Mouse (Mus musculus) layer of hippocampus, postnatal 10 days (tissue): ENCODE measurements at regions not wholly inside any gene's neighbourhood (a gene's known extent, or its start where the extent isn't known, plus 50 kb on each side); places are given as distances from the start of the nearest gene placed in this dataset.
A peak's percentile ranks its signal among the peaks of the same experiment; 100 is the strongest.
"Not testable (repeated sequence)": the region's sequence is repeated elsewhere in the genome, so short reads cannot be mapped to it uniquely, and the experiment has no call there.

Experiments used
- DNase-seq, 2 experiments: peaks; one replicate each; pipeline ENCODE4 v3.0.0; 2021; ENCODE audit warnings: low spot score in 2 of 2

DNA sequence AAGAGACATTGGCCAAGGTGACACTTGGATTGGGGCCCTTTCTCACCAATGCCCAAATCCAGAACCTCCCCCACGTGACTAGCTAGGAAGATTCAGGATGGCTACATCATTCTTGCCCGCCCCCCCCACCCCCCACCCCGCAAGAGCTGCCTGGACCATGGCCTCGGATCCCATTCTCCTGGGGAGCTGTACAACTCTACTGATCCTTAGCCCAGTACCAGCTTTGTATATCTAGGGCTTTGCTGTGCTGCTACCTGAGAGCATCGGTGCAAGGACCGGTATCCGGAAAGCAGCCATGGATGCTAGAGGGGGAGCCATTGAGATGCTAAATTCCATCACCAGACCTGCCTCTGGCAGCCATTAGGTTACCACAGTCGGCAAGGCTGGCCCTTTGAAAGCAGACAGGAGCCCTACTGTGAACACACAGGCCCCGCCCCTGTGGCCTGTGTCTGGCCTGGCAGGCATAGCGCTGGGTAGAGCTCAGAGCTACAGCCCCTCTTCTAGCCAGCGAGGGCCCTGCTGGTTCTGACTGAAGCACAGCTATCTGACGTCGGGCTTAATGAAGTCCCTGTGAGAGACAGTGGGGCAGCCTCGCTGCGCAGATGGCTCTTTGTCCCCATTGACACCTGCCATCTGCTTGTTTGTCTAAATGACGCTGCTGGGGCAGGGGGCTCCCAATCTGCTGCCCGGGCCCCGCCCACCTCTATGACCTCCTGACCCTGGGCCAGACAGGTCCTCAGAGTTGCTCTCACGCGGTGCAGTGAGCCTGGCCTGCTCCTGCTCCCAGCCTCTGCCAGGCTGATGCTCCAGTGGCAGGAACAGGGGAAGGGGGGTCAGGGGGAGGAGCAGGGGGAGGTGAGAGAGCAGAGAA lies 128.9 kb downstream of the Dll1 start:
- DNase-seq, result peak; percentile 20 to 46

DNA sequence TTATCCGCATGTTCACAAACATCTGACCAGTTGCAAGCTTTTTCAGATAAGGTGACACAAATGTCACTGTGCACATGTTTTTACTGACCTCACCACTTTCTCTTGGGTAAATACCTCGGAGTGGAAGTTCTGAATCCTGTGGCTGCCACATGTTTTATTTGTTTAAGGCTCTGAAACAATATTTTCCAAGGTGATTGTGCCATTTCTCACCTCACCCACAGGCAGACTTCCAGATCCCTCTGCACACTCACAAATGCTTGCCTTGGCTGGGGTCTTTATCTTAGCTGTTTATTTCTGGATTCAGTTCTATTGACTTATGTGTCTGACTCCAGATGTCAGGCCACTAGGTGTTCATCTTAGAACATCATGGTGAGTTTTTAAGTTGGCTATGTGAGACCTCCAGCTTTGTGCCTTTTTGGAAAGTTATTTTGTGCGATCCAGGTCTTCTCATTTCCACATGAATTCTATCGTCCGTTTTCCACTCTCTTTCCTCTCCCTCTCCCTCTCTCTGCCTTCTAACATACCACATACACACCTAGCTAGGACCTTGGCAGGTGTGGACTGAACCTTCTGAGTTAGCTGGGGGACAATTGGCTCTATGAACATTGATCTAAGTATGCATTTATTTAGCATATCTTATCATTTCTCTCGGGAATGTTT lies 133.6 kb downstream of the Dll1 start:
- DNase-seq, result no peak

DNA sequence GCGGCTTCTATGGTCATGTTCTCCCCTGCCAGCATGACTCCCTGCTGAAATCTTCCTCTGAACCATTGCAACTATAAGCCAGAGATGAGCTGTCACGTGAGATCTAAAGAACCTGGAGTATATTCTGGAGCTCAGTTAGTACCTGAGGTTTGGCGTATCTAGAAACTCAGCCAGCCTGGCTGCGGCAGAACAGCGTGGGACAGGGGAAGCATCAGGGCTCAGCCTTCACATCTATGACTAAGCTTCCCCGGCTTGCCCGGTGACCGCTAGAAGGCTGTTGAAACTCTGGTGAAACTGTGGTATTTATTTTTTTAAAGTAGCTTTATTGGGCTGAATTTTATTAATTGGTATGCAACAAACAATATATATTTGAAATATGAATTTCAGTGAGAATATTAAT lies 134.3 kb downstream of the Dll1 start:
- no peak for DNase-seq

DNA sequence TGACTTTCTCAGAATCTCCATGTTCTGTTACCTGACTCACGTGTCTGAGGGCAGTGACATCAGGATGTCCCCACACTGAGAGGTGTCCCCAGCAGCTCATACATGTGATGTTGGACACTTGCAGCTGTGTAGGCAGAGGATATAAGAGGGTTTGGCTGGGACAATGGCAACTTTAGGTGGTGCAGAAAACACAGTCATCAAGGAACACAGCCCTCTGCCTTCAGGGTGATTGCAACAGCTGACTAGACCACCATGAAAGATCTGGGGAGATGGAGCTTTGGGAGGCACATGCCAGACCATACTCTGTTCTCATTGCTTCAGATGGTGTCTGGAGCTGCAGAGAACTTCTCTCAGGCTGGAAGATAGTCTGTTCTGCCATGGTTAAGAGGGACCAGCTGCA lies 135.2 kb downstream of the Dll1 start:
- no peak for DNase-seq

DNA sequence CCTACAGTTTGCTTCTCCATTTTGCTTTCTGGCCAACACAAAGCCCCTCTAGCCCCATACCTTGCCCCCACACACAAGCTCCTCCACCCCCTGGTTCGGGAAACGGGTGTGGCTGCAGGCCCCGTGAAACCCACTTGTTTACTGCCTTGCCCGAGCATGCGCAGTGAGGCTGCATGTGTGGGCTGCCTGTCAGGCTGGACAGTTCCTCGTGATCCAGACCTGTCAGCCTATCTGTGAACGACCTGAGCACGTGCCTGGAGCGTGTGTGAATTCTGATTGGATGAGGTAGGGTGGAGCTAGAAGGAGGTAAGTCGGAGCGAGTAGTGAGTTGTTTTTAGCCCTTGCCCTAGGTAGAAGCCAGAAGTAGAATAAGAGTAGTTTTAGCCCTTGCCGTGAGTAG lies 136.0 kb downstream of the Dll1 start:
- DNase-seq, result not testable (repeated sequence)

DNA sequence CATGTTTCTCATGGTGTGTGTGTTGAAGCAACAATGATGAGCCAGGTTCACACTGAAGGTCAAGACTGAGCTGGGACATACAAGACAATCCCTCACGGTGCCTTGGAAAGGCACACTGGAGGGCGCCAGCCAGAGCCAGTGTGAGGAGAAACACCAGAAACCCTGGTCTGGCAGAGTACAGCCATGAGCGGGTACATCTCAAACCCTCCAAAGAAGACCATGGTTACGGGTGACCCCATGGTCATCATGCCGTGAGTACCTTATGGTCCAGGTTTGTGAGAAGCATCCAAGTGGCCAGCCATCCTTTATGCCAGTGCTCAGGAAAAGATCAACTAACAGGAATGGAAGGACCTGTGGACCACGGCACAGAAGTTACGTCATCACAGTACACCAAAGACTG lies 136.7 kb downstream of the Dll1 start:
- no peak for DNase-seq

DNA sequence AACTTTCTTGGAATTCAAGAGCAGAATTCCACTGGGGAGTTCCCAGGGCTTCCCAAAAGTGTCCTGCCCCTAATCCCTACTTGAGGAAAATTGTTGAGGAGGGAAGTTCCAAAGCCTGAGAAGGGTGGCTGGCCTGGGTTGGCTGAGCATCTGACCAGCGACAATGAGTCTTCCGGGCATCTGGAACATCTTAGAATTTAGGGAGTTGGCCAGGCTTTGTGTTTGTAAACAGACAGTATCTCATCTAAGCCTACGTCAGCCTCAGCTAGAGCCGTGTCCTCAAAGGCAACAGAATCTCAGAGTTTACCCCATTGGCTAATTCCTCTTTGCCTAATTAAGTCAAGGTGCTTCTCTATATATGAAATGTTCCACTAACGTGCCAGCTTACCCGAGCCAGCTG lies 141.6 kb downstream of the Dll1 start:
- DNase-seq, result no peak

DNA sequence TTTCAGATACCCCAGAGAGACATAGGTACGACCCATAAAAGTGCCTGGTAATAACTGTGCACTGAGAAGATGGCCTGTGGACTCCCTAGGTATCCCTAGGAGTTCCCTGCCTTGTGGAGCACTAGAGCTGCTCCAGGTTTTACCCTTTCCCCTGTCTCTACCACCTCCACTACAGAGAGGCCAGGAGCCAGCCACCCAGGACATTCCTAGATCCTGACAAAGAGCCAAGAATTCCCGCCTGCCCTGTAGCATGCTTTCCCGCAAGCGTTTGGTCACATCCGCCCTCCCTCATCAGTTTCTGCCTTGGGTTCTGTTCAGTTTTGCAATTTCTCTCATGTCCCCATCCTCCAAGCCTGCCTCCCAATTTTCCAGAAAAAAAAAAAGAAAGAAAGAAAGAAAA lies 145.5 kb downstream of the Dll1 start:
- DNase-seq, result no peak

DNA sequence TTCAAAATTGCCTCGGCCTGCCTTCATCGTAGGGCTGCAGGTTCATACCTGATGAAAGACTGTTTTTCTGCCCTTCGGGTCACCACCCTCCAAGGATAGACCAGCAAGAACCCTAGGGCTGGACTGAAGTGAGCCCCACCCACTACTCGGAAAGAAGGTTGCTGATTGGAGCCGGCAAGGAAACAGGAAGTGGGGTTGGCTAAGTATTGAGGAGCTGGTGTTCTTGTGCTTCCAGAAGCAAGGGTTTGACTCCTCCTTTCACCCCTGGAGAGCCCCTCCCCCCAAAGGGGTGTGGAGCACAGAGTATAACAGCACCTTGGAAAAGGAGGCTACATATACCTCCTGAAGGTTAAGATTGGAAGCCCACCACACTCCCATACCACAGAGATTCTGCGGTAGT lies 147.5 kb downstream of the Dll1 start:
- no peak for DNase-seq

DNA sequence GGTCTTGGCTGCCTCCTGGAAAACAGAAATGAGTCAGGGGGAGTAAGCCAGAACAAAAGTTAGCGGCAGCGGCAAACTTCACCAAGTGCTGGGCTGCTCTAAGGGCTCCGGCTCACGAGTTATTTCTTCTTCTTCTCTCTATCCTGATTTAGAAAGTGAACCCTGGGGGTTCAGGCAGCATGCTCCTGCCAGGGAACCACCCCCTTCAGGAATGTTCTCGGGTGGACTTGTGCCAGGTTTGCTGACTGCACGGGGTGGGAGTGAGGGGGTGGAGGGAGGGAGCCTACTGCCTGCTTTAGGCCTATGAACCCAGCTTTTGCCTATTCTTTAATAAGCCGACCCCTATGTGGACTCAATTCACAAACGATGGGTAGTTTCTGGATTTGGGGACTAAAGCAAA lies 148.6 kb downstream of the Dll1 start:
- DNase-seq, result no peak

DNA sequence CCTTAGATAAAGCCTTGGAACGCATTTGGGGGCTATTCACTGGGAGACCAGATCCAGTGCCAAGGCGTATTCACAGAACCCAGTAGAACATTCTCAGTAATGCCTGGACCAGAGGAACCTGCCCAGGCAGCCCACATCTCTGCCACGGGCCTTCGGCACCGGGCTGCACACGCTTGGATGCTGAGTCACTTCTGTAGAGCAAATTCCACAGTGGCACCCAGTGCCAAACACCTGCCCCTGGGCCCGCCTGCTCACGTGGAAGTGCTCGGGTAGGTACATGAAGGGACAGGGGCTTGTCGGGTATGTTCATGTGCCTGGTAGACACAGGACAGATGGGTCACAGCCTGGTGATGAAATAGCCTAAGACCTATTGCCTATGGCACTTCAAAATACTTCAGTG lies 152.8 kb downstream of the Dll1 start:
- no peak for DNase-seq

DNA sequence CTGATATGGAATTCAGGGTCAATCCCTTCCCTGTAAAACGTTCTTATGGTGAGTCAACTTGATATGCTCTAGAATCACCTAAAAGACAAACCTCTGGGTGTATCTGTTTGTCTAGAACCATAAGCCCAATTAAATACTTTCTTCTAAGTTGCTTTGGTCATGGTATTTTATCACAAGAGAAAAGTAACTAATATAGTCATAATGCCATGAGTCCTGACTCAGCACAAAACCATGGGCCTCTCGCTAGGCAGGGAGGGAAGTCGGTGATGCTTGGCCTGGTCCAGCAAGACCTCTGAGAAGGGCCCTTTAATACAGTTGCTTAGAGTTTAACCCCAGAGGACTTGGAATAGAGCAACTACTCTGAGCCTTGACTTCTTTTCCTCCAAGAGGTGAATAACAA lies 153.7 kb downstream of the Dll1 start:
- no peak for DNase-seq

DNA sequence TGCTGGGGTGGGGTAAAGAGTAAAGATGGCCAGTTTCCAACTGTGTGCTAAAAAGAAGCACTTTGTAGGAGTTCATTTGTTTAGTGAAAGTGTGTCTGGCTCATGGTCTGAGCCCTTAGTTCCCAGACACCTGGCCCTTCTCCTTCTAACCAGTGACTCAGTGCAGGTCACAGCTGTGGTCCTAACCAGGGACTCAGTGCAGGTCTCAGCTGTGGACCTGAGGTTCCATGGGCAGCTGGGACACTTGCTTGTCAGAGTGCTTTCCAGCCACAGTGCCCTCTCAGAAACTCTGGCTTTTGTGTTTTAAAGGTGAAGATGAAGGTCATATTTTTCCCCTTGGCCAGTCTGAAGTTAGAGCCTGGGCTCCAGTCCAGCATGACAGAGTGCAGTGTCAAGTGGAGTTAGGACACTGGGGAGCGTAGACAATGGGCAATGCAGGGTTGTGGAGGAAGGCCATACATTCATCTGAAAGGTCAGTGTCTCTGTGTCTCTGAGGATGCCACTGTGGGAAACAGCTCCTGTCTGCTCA lies 162.5 kb downstream of the Dll1 start:
- DNase-seq, result no peak

DNA sequence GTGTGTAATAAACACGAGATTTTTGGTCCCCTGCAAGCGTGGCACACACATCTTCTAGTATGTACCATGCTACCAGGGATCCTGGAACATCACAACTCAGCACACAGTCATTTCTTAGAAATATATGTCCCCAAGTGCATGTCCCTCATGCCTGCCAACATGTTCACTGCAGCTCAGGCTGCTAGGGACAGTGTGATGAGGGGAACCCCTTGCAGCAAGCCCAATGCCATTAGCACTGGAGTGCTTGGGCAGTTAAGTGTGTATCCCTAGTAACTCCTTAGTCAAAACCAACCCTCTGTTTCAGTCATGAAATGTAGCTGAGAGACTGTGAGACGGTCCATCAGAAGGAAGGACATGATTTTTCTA lies 167.5 kb upstream of the Gm3448 start:
- no peak for DNase-seq

DNA sequence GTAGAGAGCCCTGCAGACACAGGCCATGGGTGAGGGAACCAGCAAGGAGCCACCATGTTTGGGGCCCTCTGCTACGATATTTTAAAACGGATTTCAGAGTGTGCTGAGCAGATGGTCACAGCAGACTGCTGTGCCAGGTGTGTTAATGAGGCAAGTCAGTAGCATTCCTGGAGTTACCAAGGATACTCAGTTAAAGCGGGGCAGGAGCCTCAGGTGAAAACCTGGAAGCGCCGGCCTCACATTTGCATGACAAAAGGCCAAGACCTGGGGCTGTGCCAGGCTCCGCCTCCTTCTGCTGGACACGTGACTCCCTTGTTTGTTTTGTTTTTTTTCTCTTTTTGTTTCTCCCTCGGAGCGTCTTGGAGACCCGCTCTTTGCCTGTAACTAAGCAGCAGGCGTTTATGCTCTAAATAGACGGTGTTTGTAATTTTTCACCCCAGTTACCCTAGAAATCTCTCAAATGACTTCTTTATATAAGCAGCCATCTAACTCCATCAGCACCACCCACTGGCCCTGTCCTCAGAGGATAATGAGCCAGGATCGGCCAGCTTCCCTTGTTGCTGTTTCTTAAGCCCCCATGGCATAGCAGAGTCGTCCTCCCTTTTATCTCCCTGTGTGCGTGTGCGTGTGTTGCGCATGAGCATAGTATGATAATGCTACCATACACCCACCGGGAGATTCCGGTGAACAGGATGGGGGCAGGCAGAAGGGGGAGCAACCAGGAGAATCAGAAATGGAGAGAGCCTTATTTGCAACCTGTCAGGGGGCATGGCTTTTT lies 166.9 kb upstream of the Gm3448 start:
- peak; percentile 82 to 86 for DNase-seq

DNA sequence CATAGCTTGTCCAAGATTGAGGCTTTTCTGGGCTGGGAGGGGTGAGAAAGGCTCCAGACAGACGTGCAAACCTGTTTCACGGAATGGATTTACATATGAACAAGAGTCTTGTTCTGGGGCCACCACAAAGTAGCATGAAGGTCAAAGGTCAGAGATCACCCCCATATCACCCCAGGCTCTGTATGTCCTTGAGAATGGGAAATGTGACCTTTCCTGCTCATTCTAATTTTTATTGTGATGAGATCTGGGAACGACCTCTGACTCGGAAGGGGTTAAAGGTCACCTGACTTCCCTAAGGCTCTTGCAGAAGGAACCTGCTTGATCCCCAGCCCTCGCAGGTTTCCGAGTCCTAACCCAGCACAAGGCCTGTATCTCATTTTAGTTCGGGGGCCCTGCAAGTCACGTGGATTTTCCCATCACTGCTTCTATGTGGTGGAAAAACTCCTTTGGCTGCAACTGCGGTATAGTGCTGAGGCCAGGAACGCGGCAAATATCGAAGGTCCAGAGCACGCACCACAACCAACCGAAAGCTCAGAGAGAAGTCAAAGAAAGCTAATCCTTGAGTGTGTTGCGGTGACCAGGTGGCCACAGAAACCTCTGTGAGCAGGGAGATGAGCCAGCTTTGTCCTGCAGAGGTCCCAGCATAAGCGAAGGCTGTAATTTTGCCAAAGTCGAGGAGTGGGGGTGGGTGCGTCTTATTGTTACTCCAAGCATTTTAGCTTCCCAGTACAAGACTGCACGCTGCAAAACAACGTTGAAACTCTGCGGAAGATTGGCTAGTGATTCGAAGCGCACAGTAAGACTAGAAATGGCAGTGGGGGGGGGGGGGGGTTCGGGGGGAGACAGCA lies 166.1 kb upstream of the Gm3448 start:
- peak in 1 of 2 experiments; percentile 55 for DNase-seq

DNA sequence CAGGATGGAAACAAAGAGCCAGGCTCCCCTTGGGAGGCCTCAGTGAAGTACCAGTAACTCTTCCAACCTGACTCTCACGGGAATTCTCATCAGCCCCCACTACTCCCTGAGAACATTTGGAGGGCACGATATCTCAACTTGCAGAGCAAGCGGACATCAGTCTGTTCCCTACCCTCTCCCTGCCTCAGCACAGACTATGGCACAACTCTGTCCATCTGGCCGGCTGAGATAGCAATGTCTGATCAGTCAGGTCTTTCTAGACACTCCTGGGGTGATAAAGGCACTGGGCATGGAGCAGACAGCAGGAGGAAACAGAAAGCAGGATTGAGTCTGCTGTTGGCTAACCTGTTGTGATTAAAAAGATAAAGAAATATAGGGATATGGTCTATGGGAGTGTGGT lies 164.5 kb upstream of the Gm3448 start:
- no peak for DNase-seq

DNA sequence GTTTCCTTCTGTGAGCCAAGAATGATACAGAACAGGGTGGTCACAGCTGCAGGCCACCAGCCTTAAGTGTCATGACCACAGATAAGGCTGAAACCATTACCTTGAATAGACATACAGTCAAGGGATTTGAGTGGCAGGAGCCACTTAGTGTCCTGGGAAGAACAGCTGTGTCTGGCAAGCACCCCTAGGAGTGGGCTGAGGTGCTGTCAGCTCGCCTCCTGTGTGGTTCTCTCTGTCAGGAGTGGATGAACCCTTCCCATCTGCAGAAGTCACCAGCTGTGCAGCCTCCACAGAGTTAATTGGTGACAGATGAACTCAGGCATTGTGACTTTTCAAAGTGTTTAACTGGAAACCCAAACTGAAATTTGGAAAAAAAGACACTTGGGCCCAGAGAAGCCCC lies 163.2 kb upstream of the Gm3448 start:
- DNase-seq, result no peak

DNA sequence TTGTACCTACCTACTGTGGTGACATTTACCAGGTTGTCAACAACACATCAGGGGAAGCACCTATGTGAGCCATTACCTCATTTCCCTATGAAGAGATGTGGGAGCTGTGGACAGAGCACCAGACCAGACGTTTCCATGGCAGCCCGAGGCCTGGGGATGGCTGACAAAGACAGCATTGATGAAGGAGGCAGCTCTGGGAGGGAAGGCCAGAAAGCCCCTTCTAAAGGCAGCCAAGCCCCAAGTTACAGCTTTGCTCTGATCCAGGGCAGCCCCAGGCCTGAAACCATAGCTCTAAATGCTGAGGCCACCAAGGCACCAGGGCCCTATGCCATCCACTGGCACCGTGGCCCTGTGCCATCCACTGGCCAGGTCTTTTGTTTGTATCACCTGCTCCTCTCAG lies 157.9 kb upstream of the Gm3448 start:
- DNase-seq, result no peak

DNA sequence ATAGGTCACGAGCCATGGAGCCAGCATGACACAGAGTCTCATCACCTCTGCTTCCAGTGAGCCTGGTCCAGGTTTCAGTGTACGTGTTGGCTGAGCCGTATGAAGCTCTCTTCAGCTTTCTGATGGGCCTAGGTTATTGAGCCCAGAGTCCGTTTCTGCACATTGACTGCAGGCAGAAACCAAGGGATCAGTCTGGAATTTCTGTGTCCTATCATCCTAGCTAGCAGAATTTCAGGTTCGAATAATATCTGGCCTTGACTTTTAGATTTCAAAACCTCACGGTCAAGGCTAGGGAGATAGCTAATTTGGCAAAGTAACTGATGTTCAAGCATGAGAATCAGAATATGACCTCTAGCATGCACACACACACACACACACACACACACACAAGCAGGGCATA lies 156.0 kb upstream of the Gm3448 start:
- DNase-seq, result no peak

DNA sequence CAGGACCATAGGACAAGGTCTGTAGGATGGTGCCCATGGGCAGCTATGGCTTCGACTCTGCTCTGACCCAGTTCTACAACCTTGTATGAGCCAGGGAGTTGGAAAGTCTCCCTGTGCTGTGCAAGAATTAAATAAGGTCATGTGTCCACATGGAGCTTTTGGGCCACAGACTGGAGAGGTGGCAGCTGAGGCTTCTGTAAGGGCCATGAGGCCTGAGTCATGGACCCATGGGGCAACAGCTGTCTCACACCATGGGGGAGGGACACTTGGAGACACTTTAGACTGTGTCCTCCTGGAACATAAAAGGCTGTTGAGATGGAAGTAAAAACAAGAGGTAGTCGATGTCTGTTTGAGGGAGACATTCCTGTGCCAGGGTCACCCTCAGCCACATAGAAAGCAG lies 154.5 kb upstream of the Gm3448 start:
- no peak for DNase-seq
